Mouse (Mus musculus): ENCODE measurements at regions not wholly inside any gene's neighbourhood (a gene's known extent, or its start where the extent isn't known, plus 50 kb on each side); places are given as distances from the start of the nearest gene placed in this dataset.

GRCm38 (mm10) chr14:79852683-79853082 lies 81.6 kb upstream of the Pcdh8 start:
- no peak for DNase-seq (ENCODE audit: low spot score)

- DNase-seq (ENCODE audit: low spot score) = no peak
These were observed 80.7 kb upstream of the Pcdh8 start for GRCm38 (mm10) chr14:79851795-79852194.

GRCm38 (mm10) chr14:79851231-79851630 lies 80.1 kb upstream of the Pcdh8 start:
- no peak for DNase-seq (ENCODE audit: low spot score)

GRCm38 (mm10) chr14:79849617-79850435 lies 78.7 kb upstream of the Pcdh8 start:
- no peak for DNase-seq (ENCODE audit: low spot score)

GRCm38 (mm10) chr14:79848116-79848515 lies 77.0 kb upstream of the Pcdh8 start:
- DNase-seq (ENCODE audit: low spot score) = no peak

GRCm38 (mm10) chr14:79844306-79844705 lies 73.2 kb upstream of the Pcdh8 start:
- DNase-seq (ENCODE audit: low spot score) = no peak

- no peak for DNase-seq (ENCODE audit: low spot score)
These were observed 72.0 kb upstream of the Pcdh8 start for GRCm38 (mm10) chr14:79843135-79843550.

GRCm38 (mm10) chr14:79842734-79843133 lies 71.6 kb upstream of the Pcdh8 start:
- no peak for DNase-seq (ENCODE audit: low spot score)

- no peak for DNase-seq (ENCODE audit: low spot score)
These were observed 66.0 kb upstream of the Pcdh8 start for GRCm38 (mm10) chr14:79837101-79837500.

- no peak for DNase-seq (ENCODE audit: low spot score)
These were observed 65.1 kb upstream of the Pcdh8 start for GRCm38 (mm10) chr14:79836186-79836585.

GRCm38 (mm10) chr14:79824670-79825446 lies 53.7 kb upstream of the Pcdh8 start:
- no peak for DNase-seq (ENCODE audit: low spot score)

GRCm38 (mm10) chr14:79822453-79823117 lies 51.5 kb upstream of the Pcdh8 start:
- DNase-seq (ENCODE audit: low spot score) = no peak

GRCm38 (mm10) chr14:79822011-79822435 lies 50.9 kb upstream of the Pcdh8 start:
- no peak for DNase-seq (ENCODE audit: low spot score)

- no peak for DNase-seq (ENCODE audit: low spot score)
These were observed 50.4 kb upstream of the Pcdh8 start for GRCm38 (mm10) chr14:79821352-79822010.
